Mouse (Mus musculus): Measurements from ENCODE around the gene Vps37c.

The Vps37c gene

DNA sequence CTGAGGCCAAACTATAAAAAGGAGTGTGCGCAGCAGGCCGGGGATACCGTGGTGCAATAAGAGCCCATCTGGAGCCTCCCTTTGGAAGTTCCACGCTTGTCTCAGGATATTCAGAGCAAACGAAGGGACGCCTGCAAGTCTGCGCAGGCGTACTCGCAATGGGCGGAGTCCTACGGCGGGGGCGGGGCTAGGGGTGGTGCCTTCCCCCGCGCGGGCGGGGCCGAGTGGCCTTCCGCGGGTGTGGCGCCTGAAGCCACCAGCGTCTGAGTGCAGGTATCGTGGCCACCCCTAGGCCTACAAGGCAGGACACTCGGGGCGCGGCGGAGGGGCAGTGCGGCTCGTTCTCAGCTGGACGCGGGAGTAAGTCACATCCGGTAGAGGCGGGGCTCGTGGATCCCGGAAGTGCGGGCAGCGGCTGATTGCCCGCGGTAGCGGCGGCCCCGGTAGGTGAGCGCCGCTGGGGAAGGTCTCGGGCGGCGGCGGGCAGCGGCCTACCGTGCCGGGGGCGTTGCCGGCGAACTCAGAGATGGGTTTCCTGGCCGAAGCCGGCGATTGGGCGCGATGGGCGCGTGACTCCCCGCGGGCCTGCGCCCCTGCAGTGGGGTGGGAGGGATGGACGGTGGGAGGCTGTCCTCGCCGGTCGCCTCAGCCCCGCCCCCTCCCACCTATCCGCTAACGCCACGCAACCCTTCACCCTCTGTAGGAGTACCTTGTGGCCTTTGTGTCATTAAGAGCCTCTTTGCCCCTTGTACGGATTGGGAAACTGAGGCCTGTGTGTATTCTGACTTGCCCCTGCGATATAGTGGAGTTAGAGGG, at the start of gene Vps37c:
Gene Vps37c (plus strand): TSS at position 199 of the 816 bp plus-strand sequence.
- DNase-seq (ENCODE audit: low spot score) = peak; percentile 91

DNA sequence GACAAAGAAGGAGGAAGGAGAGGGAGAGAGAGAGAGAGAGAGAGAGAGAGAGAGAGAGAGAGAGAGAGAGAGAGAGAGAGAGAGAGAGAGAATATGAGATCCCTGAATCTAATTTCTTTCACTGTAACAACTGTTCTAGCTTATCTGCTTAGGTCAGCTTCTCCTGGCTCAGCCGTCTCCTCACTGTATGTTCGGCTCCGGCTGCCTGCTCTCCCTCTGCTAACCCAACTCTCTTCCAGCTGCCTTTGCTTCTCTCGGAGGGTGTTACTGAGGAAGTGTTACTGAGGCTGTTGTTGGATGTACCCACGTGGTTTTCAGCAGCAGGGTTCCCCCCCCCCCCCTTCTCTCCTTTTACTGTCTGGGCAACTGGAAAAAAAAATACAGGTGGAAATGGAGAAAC, 48.5 kb upstream of the Vps37c start:
- DNase-seq (ENCODE audit: low spot score) = peak; percentile 7

- DNase-seq (ENCODE audit: low spot score) = peak; percentile 14
Observed at GRCm38 (mm10) chr19:10640589-10641378, 47.8 kb upstream of the Vps37c start.

DNA sequence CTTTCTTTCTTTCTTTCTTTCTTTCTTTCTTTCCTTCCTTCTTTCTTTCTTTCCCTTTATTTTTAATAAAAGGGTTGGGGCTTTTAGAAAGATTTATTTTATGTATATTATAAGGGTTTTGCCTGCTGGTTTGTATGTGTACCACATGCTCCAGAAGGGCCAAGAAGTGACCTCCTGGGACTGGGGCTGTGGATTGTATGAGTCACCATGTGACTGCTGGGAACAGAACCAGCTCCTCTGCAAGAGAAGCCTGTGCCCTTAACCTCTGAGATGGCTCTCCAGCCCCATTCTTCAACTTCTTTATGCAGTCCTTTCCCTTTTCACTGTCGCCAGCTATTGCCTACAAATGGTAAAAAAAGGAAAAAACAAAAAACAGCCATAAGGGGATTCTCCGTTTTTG, 42.9 kb upstream of the Vps37c start:
- DNase-seq (ENCODE audit: low spot score) = no peak

- no peak for DNase-seq (ENCODE audit: low spot score)
Observed at GRCm38 (mm10) chr19:10648156-10648555, 40.4 kb upstream of the Vps37c start.

GRCm38 (mm10) chr19:10656058-10656457, 32.5 kb upstream of the Vps37c start:
- DNase-seq (ENCODE audit: low spot score) = no peak

DNA sequence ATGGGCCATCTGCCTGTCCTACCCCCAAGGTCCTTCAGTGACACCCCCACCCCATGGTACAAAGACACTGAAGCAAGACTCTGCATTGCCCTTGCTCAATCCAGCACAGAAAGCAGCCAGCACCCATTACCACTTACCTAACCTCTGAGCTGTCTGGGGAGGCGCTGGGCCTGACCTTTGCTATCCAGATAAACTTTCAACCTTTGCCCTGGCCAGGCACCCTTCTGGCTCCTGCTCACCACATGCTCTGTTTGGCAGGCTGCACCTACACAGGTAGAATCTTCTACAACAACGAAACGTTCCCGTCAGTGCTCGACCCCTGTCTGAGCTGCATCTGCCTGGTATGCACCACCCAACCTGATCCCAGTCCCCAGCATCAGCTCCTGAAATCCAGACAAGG, 30.8 kb upstream of the Vps37c start:
- DNase-seq (ENCODE audit: low spot score) = no peak

DNA sequence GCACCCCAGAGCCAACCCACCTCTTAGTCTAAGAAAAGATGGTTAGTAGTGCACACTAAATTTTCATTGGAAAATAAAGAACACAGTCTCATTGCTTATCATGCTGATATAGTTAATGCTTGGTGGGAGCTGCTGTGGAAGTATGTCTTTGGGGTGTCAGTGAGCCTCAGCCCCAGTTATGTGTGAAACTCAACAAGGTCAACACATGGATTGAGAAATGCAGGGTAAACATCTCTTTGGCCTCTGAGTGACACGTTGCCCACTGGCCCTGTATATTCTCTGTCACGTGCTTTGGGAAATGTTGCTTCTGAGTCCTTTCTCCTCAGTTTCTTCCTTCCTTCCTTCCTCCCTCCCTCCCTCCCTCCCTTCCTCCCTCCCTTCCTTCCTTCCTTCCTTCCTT, 30.1 kb upstream of the Vps37c start:
- no peak for DNase-seq (ENCODE audit: low spot score)

GRCm38 (mm10) chr19:10661373-10661772, 27.2 kb upstream of the Vps37c start:
- DNase-seq (ENCODE audit: low spot score) = no peak

DNA sequence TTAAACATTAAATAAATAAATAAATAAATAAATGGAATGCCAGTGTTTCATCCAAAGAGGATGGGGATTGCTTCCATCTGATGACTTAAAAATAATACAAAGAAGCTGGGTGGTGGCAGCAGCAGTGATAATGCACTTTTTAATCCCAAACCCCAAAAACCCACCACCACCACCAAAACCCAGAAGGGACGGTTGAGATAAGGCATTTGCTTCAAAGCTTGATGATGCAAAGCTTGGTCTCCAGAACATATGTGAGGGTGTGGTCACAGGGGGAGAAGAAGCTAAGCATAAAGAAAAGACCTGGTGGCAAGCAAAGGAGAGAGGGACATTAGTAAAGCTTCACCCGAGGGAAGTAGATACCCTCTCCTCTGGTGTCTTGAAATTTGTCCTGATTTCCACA, 26.6 kb upstream of the Vps37c start:
- DNase-seq (ENCODE audit: low spot score) = no peak

- no peak for DNase-seq (ENCODE audit: low spot score)
Observed at GRCm38 (mm10) chr19:10662665-10663064, 25.9 kb upstream of the Vps37c start.

DNA sequence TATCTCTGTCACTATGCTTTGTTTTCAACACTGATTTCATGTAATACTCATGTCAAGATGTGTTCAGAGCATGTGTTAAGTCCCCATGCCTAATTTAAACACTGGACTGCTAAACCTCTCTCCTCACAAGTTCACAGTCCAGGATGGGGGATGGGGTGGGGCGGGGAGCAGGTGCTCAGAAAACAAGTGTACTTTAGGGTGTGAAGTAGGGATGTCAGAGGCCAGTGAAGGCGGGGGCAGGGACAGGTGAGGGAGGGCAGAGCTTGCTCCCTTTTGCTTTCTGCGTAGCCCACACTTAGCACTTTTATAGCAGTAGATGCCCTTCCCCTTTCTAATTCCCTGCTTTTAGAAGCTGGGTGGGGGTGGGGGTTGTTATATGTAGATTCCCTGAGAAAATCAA, 23.4 kb upstream of the Vps37c start:
- DNase-seq (ENCODE audit: low spot score) = no peak

DNA sequence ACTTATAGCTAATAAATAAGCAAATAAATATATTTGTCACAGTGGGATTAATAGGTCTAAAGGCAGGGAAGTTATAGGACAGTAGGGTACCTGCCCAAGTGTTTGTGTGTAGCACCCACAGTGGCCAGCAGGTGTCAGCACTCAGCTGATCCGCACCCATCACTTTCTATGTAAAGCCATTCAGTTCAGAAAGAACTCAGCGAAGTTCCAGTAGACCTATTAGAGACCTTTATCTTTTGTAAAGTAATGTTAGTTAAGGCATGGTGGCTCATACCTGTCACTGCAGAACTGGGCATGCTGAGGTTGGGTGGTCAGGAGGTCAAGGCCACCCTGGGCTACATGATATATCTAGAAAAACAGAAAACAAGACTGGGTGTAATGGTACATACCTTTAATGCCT, 23.0 kb upstream of the Vps37c start:
- peak; percentile 77 for DNase-seq (ENCODE audit: low spot score)

GRCm38 (mm10) chr19:10671319-10671718, 17.2 kb upstream of the Vps37c start:
- no peak for DNase-seq (ENCODE audit: low spot score)

DNA sequence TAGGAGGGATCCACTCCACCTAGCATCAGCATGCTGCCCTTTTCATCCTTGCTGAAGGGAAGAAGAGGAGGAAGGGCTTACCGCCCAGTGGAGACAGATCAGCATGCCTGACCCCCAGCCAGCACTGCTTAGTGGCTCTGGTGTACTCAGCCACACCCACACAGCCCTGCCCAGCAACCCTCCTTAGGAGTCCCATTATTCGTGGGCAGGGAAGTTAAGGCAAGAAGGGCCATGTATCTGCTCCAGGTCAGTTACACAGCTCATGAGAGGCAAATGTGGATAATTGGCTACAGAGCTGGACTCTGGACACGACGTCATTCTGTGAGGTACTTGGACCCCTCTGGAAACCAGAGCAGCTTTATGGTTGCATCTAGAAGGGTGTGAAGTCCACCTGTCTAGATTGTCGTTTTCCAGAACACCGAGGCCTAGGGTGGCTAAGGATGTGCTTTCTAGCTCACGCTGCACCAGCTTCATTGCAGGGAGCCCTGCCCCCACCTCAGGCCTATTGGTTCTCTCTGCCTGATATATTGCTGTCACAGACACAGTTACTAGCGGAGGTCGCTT, 16.6 kb upstream of the Vps37c start:
- no peak for DNase-seq (ENCODE audit: low spot score)

- no peak for DNase-seq (ENCODE audit: low spot score)
Observed at GRCm38 (mm10) chr19:10673275-10673674, 15.3 kb upstream of the Vps37c start.

GRCm38 (mm10) chr19:10676656-10677055, 11.9 kb upstream of the Vps37c start:
- DNase-seq (ENCODE audit: low spot score) = no peak

DNA sequence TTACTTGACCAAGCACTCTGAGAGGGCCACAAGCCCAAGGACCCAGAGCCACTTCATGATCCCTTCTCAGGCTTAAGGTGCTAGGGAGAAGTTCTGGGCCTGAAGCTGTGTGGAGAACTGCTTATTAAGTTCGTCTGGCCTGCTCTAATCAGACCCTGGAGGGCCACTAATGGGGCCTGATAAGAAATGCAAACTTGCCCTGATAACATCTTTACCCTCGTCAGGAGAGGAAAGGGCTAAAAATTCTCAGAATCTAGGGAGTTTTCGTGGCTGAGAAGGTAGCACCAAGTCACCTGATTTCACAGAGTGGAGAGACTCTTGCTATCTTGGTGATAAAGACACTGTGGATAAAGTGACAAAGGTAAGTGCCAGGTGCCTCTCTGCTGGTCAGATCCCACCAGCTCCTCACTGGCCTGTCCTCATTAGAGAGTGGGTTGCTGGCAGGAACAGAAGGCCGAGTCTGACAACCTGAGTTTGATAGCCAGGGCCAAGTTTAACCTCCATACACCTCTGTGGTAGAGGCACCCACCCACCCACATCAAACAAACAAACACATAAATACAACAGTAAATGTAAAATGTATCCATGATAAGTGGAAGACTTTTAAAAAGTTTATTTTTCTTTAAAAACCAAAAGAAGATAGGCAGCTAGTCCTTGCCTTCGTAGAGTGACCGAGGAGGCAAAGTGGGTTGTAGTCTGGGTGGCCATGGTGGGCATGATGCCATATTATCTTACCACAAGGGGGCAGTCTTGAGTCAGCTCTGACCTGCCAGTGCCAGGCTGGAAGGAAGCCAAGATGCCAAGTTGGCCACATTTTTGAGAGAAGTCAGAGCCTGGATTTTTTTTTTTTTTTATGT, 10.4 kb upstream of the Vps37c start, which contains the start of gene Pga5:
Gene Pga5 (minus strand): TSS at position 157 of the 857 bp plus-strand sequence.
- DNase-seq (ENCODE audit: low spot score) = peak; percentile 84

GRCm38 (mm10) chr19:10678772-10679067, 9.8 kb upstream of the Vps37c start:
- no peak for DNase-seq (ENCODE audit: low spot score)

- DNase-seq (ENCODE audit: low spot score) = no peak
Observed at GRCm38 (mm10) chr19:10681571-10681970, 7.0 kb upstream of the Vps37c start.

DNA sequence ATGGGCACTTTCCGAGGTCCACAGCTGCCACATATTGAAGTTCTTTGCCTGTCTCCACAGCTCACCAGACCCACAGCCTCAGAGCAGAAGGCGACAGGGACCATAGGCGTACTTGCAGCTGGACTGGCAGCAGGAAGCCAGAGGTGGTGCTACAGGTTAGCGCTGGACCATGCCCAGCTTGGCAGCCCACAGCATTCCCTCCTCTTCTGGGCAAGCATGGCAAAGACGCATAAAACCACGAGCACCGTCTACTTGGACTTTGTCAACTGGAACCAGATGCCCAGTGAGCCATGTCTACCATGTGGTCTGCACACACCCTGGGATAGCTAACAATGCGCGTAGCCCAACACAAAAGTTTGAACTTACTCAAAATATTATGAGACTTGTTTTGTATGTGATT, 3.5 kb upstream of the Vps37c start:
- no peak for DNase-seq (ENCODE audit: low spot score)

GRCm38 (mm10) chr19:10685727-10686126, 2.8 kb upstream of the Vps37c start:
- no peak for DNase-seq (ENCODE audit: low spot score)
